Mouse (Mus musculus) megakaryocyte, embryonic 14.5 days (primary cell): ENCODE results near the gene Rnf152.

Experiments used
- FLI1 ChIP-seq: IDR thresholded peaks from 2 replicates; pipeline ENCODE4 v1.6.1; 2012; ENCODE audit warnings: low read length, inconsistent platforms, mixed read lengths
- GATA1 ChIP-seq: IDR thresholded peaks from 3 replicates; pipeline ENCODE4 v1.6.1; 2012; ENCODE audit warnings: mixed read lengths, low read length, inconsistent platforms, borderline replicate concordance

DNA sequence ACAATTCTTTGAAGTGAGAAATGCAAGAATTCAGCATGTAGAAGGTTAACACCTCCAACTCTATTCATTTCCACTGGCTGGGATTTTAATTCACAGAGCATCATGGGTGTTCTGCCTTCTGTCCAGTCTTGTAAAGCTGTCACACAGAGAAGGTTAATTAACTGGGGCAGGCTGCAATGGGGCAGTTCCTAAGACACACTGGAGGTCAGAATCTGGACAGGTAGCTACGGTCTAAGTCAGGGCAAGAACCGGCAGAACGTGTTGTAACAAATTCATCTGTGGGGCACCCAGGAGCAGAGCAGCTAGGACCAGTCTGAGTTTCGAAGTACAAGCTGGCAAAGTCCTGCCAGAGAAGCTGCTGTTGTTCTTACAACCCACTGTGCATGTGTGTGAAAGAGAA is 2.4 kb upstream of the Rnf152 start:
- TF ChIP-seq FLI1 (no peak), GATA1 (no peak)
